Mouse (Mus musculus): ENCODE measurements around the gene Chrm4.

Gene Chrm4

DNA sequence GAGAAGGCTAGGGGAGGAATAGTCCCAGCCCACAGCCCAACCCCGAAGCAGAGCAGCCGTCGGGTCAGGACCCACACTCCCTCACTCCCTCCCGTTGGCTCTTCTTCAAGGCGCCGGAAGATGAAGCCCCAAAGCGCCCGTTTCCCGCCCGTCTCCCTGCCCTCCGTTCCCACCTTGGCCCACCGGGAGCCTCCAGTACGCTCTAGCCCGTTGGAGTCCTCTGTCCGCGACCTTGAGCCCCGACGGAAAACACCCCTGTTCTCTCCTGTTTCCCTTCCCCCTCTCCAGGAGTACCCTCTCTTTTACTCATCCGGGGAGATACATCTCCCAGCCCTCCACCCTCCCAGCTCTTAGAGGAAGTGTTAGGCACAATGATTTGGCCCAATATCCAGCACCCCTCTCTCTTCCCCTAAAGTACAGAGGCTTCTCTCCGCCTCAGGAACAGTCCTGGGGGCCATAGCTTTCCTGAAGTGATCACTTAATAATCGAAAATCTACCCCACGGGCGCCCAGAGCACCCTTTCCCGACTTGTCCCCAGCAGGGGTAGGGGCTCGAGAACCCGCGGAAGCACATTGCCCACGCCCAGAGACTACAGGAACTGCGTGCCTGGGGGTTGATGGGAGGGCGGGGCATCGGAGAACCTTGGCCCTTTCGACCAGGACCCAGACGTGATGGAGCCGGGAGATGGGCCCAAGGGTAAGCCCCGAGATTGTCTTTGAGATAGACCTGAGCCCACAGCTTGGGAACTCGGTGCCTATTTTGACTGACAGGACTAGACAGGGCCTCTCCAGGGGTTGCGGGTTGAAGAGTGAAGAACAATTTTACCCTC lies 4.2 kb upstream of the Chrm4 start:
- no peak for DNase-seq (ENCODE audit: extremely low spot score, low read depth, low spot score)

DNA sequence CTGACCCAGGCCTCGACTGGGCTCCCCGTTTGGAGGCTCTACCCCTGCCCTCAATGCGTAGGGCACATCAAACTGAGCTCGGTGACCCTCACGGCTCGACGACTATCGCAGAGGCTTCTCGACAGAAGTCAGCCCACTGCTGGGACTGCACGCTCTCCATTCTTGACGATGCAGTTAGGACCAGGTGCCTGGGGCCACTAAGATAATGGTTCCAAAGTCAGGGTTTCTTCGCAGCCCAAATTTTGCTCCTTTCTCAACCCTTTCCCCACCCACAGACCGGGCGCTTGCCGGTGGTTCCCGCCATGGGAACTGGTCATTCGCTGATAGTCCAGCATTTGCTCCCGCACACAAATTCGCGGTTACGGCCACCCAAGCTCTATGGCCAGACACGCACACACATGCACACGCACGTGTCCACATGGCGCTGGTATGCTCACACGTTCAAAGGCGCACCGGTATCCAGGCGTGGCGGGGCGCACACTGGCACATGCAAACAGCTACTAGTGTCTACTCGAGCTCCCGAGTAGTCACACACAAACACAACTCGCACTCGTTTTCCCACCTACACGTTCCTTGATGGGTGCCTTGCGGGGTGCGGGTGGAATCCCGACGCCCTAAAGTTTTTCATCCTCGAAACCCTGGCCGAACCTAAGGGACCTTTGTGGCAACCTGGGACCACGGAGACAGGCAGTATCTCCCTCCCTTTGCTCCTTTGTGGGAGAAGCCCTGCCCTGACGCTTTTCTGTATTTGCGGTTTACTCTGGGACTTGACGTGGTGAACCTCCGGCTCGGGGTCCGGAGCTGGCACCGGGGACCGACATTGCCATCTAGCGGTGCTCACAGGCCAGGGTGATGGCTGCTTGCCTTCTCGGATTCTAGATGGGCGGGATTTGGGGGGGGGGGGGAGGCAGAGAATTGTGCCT lies 3.4 kb upstream of the Chrm4 start:
- no peak for DNase-seq (ENCODE audit: extremely low spot score, low read depth, low spot score)

DNA sequence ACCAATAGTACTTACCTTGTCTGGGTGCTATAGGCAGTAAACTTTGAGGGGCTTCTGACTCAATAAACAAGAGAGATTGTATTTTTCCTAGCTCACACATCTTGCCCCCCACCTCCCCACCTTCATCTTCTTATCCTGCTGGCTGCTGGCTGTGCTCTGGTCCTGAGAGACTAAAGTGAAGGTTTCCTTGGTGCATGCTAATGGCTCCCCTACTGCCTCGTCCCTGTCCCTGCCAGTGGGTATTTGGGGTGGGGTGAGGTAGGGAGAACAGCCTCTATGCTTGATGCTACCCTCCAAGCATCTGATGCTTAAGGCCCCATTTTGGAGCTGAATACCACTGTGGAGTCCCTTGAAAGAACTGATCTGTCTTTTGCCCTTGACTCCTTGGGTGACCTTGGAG lies 2.3 kb upstream of the Chrm4 start:
- no peak for DNase-seq (ENCODE audit: extremely low spot score, low read depth, low spot score)

DNA sequence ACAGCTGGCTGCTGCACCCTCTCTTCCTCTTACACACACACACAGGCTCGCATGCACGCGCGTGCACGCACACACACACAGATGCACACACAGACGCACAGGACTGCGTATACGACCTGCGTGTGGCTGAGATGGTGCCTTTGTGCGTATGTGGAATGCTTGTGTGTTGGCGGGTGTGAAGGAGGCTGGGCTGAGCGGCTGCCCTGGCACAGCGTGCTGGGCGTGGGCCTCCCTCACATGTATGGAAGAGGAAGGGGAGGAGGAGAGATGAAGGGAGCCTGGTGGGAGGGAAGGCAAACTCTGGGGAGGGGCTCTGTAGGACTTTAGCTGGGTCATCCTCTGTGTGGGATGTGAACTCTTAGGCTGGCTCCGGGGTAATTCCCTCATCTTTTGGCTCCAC lies 1.6 kb upstream of the Chrm4 start:
- DNase-seq (ENCODE audit: extremely low spot score, low read depth, low spot score) = no peak

DNA sequence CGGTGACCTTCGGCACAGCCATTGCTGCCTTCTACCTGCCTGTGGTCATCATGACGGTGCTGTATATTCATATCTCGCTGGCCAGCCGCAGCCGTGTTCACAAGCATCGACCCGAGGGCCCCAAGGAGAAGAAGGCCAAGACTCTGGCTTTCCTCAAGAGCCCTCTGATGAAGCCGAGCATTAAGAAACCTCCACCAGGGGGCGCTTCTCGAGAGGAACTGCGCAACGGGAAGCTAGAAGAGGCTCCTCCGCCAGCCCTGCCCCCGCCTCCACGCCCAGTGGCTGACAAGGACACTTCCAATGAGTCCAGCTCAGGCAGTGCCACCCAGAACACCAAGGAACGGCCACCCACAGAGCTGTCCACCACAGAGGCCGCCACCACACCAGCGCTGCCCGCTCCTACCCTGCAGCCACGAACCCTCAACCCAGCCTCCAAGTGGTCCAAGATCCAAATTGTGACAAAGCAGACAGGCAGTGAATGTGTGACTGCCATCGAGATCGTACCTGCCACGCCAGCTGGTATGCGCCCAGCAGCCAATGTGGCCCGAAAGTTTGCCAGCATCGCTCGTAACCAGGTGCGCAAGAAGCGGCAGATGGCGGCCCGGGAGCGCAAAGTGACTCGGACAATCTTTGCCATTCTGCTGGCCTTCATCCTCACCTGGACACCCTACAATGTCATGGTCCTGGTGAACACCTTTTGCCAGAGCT lies 931 bp downstream of the Chrm4 start:
- no peak for DNase-seq (ENCODE audit: extremely low spot score, low read depth, low spot score)

DNA sequence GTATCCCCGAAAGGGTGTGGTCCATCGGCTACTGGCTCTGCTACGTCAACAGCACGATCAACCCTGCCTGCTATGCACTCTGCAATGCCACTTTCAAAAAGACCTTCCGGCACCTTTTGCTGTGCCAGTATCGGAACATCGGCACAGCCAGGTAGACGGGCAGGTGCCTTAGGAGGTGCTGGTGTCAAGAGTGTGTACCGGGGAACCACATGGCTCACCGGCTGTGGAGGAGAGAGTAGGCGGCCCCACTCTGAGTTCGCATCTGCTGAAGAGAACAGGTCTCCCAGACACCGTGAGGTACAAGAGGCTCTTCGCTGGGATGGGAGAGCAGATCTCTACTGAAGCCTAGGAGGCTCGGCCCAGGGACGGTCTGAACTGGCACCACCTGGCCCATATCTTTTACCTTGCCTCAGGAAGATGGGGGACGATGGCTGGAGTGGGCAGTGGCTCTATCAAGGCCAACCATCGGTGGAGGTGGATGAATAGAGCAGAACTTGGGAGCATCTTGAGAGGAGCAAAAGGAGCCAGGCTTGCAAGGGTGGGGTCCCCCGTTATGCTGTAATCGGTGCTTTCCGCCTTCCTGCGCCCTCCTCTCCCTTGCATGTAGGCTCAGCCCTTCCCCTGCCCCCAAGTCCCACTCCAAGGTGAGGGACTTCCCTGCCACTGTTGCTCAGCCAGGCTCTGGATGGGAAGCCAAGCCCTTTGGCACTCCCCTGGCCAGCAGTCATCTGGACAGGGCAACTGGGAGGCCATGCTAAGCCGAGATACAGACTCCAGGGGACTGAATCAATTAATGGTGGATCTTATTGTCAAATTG lies 1.7 kb downstream of the Chrm4 start:
- DNase-seq (ENCODE audit: extremely low spot score, low read depth, low spot score) = no peak

DNA sequence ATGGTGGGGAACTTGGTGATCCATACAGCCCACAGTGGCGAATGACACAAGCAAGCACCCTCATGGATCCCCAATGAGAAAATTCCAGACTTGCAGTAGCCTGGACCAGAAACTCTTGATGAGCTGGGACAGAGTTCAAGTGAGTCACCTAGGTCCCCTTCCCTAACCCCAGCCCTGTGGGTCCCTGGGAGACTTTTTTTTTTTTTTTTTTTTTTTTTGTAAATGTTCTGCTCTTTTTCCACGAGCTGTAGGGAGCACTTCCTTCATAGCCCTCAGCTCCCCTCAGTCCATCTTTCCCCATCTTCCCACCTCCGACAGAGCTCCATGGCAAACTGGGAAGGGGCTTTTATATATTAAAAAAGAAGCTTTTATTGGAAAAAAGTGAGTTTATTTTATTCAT lies 2.4 kb downstream of the Chrm4 start:
- no peak for DNase-seq (ENCODE audit: extremely low spot score, low read depth, low spot score)

DNA sequence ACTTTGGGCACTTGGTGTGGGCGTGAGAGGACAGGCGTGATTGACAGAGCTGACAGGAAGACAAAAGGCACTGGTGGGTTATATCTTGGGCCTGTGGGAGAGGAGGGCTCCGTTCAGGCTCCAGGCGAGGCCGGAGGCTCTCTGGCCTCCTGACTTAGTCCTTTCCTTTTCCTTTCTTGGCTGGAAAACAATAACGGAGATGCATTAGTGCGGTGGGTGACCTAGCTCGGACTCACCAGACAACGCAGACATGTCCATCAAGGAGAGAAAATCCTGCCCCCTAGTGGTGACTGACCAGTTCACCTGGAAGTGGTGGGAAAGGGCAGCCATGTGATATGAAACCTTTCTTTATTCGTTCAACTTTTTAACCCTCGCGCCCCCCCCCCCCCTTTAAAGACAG lies 2.9 kb downstream of the Chrm4 start:
- DNase-seq (ENCODE audit: extremely low spot score, low read depth, low spot score) = peak; percentile 93

DNA sequence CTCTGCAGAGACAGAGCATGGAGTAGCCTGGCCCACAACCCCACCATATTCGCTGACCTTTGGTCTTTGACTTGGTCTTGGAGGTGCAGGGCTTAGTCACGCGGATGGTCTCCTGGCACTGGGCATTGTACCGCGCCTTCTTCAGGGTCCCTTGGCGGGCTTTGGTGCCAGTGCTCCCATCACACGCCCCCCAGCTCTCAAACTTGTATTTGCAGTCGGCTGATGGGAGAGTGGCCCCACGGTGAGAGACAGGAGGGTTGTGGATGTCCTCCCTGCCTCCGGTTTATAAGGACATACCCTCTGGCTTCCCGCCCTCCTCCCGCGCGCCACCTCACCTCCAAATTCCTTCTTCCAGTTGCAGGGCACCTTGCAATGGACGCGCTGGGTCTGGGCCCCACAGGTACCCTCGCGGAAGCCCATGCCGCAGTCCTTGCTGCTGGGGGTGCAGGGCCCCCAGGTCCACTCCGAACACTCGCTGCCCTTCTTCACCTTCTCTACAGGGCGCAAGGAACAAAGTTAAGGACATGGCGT lies 3.8 kb downstream of the Chrm4 start:
- DNase-seq (ENCODE audit: extremely low spot score, low read depth, low spot score) = no peak

DNA sequence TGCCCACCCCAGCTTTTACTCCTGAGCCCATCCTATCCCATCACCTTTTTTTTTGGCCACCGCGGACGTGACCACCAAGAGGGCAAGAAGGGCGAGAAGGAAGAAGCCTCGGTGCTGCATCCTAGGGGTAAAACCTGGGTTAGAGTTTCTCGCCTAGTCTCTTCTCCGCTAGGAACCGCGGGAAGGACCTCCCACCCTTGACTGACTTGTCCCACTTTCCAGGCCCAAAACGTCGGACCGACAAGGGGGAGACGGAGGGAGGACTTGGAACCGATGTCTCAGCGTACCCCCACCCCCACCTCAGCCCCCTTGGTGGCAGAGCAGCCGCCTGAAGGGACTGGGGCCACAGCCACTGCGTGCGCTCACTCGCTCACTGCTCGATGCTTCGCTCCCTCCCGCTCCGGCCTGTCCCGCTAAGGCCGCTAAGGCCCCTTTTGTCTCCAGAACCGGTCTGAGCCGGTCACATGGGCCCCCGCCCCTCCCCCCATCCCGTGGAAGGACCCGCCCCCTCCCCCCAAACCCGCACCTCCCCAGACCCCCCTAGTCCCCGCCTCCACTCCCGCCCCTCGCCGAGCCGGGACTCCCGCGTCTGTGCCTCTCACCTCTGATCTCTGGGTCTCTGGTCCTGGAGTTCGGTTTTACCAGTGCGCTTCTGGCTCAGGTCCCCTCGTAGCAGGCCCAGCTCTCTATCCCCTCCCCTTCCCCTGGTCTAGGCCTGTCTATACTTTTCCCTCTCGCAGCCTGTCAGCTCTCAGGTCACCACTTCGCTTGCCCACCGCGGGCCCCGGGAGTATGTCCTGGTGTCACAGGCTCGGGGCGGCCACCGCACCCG lies 4.5 kb downstream of the Chrm4 start:
- no peak for DNase-seq (ENCODE audit: extremely low spot score, low read depth, low spot score)

DNA sequence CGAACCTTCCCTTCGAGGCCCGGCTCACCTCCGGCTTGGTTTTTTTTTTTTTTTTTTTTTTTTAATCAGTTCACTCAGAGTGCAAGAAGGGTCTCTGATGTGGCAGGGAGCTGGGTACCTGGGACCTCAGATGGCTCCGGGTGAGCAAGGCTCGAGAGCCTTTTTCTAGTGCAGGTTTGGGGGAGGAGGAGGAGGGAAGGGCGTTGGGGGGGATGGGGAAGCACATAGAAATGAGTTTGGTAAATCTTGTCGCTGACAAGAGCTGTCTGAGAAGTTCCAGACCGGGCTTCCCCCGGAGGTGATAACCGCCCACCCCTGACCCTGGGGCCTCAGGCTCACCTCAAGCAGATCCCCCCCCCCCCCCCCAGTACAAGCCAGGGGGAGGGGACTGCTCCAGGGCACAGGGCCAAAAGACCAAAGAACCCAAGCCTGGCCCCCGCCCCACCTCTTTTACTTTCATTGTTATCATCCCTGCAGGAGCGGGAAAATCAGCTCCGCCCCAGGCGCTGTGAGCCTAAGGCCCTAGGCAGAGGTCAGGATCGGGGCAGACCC lies 5.2 kb downstream of the Chrm4 start, which contains the start of gene Mdk:
TSS of gene Mdk (minus strand) at position 138 of the 552 bp plus-strand sequence.
- no peak for DNase-seq (ENCODE audit: extremely low spot score, low read depth, low spot score)

DNA sequence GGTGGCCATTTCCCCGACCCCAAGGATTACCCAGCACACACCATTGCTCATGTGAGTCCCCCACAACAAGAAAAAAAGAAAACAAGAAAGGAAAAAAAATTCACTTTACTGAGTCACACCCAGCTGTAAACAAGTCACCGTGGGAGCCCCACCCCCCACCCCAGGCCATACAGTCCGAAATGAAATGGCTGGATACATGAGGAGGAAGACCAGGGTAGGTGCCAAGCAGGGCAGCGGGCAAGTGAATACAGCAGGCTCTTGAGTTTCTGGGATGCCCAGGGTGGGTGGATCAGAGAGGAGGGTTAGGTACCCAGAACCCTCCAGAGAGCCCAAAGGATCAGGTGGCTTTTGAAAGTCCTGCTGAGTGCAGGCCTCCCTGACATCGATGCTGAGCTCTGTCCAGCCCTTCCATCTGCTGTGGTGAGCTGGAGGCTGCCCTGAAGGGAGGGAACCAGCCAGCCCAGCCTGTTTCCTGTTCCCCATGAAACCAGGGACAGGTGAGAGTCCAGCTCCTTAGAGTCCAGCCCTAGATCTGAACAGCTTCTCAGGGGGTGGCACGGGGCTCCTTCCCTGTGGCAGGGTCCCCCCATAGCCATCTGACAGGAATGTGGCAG lies 5.8 kb downstream of the Chrm4 start:
- no peak for DNase-seq (ENCODE audit: extremely low spot score, low read depth, low spot score)

DNA sequence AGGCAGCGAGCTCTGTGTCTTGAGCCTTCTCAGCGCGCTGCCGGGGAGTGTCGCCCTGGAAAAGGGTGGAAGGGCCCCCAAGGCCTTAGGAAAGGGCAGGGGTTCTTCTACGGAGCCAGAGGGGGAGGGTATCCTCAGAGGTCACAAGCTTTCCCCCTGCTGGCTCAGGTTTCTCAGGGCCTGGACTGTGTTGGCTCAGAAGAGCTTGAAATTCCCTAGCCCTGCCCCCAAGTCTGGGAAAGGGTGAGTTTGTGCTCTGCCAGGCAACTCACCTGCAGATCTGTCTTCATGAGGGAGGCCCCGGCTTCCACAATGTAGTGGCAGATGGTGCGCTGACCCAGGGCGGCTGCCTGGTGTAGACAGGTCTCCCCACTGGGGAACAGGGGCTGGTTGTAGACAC lies 6.4 kb downstream of the Chrm4 start:
- no peak for DNase-seq (ENCODE audit: extremely low spot score, low read depth, low spot score)

DNA sequence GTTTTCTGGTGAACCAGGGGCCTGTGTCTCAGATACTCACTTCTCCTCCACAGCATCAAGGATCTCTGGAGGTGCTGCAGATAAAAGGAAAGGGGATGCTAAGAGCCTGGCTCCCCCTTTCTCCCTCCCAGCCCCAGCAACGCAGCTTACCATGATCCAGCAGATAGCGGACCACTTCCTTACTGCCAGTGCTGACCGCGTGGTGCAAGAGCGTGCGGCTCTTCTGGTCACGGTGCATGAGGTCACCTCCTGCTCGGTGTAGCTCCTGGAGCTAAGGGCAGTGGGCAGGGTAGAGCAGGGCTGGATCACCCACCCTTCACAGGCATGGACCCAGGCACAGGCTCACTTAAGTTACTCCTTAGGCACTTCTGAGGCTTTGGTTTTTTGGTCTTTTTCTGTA lies 7.0 kb downstream of the Chrm4 start:
- DNase-seq (ENCODE audit: extremely low spot score, low read depth, low spot score) = no peak

DNA sequence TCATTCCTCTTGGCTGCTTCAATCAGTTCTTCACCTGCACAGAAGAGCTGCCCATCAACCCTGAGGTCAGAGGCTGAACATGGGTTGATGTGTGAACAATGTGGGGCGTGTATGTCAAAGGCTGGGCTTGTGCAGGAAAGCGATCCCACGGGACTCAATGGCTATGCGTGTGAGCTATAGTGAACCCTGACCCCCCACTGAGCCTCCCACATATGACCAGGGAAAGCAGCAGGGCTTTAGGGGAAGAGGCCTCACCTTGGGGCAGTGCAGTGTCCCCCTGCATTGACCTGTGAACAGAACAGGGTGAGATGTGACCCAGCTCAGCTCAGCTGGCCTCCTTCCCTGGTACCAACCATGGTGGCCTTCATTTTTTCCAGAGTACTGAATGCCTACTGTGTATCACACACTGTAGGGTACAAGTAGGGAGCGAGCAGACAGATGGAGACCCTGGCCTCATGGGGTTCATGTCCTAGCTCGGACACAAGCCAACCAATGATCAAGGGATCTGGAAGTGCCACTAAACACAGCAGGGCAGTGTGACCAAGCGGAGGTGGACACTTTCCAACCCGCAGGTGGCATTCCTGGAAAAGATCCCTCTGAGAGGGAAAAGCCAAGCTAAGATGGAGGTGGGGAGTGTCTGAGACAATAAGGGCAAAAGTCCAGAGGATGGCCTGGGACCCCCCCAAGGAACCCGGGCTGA lies 7.9 kb downstream of the Chrm4 start:
- no peak for DNase-seq (ENCODE audit: extremely low spot score, low read depth, low spot score)

DNA sequence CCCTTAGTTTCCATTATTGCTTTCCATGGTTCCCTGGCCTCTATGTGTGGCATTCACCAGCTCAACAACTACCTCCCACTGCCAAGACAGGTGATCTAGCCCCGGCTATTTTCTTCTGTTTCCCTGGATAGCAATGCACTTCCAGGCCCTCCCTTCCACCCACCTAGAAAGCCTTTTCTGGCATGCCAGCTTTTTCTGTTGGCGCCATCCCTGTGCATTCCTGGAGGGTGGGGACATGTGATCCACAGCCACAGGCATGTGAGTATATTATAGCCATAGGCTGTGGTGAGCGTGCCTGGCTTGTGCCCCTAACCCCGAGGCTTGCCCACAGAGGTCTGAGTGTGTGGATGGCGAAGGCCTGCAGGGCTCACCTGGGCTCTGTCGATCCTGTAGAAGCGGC lies 9.1 kb downstream of the Chrm4 start:
- no peak for DNase-seq (ENCODE audit: extremely low spot score, low read depth, low spot score)

DNA sequence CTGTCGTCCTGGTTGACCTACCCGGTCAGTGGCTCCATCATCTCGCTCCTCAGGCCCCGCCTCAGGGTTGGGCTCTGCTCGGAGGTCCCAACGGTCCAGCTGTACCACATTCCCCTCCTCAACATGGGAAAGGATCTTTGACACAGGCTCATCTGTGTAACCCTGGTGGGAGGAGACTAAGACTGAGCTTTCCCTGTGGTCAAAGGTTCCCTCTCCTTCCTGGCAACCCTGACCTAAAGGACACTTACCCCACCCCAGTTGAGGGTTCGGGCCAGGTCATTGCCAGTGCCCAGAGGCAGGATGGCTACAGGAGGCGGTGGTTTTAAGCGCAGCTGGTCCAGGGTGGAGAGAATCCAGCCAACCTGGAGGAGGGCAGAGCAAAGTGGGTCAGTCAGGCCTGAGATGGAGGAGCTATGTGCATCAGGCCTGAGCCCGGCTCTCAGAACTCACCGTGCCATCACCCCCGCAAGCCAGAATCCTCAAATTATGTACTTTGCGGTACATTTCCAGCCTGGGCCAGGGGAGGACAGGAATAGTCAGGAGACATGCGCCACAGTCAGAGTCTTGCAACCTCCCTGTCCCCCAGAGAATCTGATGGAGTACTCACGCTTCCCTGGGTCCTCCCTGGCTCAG lies 12.4 kb downstream of the Chrm4 start:
- no peak for DNase-seq (ENCODE audit: extremely low spot score, low read depth, low spot score)

DNA sequence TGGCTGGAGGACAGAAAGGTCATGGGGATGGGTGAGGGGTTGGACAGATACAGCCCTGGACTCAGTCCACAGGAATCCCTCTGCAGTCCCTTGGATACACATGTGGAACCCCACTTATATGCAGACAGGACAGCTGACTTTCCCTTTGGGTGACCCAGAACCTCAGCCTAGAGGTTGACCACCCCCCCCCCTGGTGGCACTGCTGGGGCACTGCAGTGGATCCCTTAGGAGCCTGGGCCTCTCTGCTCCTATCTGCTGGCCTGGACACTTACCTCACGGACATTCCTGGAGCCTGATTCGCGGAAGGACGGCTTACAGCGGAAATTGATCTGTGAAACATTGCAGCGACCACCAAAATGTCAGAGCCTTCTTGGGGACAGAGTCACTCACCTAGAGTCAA lies 15.3 kb downstream of the Chrm4 start:
- no peak for DNase-seq (ENCODE audit: extremely low spot score, low read depth, low spot score)
